In genomic region chr6:143832483-143833181, GRCm38 (mm10) we compare ENCODE assay signal across 30 mouse cellular contexts.
DNase-seq lines count a peak whose midpoint lies in the region; ATAC-seq and TF ChIP-seq lines count a peak whose summit lies in the region.
"Had no signal": no experiment of that assay in that cellular context is flagged by ENCODE, and none has a peak within 500 bp of the region (broad histone marks: within the 10 kb centered on the region; RNA-seq: fewer than 3 reads in every experiment).

No protein-coding gene starts in this region.

- no peaks in the 10 kb centered on the region for H3K9me3 ChIP-seq in MEL (replicated peaks; ENCODE audit: insufficient read depth, low read length)
- no peaks in the 10 kb centered on the region for H3K9me3 ChIP-seq in liver, embryonic 12.5 days (replicated peaks)
- H3K9me3 ChIP-seq in midbrain, embryonic 16.5 days (replicated peaks; ENCODE audit: control insufficient read depth, low read length, poor library complexity, severe bottlenecking), result no peaks in the 10 kb centered on the region
- H3K9me3 ChIP-seq: forebrain, embryonic 10.5 days; heart, embryonic 15.5 days; hindbrain, embryonic 10.5 days; limb, embryonic 12.5 days; midbrain, embryonic 13.5 days; neural tube, embryonic 13.5 days had no signal

- H3K4me2 ChIP-seq in liver, embryonic 12.5 days, result peak overlapping the region; percentile 69
- H3K4me2 ChIP-seq in midbrain, embryonic 16.5 days (ENCODE audit: low read length), result no peak overlapping the region
- H3K4me2 ChIP-seq: heart, embryonic 15.5 days; limb, embryonic 12.5 days; midbrain, embryonic 13.5 days; neural tube, embryonic 13.5 days had no signal

- H3K36me3 ChIP-seq in MEL (ENCODE audit: control insufficient read depth in 1 of 2, insufficient read depth in 2 of 2, low read length in 2 of 2), result peaks cover 0 to 33% of the 10 kb centered on the region in 2 experiments; a peak in 2 of 4 replicates
- H3K36me3 ChIP-seq in liver, embryonic 12.5 days, result 0 out of 2 replicates have a peak, but pooled peaks cover 4% of the 10 kb centered on the region
- H3K36me3 ChIP-seq in midbrain, embryonic 16.5 days (ENCODE audit: control insufficient read depth, insufficient read depth, low read length), result no peaks in the 10 kb centered on the region
- no peaks in the 10 kb centered on the region for H3K36me3 ChIP-seq in thymus, adult 2 months (ENCODE audit: control insufficient read depth, insufficient read depth, low read length)
- H3K36me3 ChIP-seq: heart, embryonic 15.5 days had no signal

- peak in 1 of 2 experiments; percentile 39; a peak in 2 of 4 replicates for TF ChIP-seq POLR2A in MEL (IDR thresholded peaks at IDR 0.05; ENCODE audit: control insufficient read depth in 1 of 2, insufficient read depth in 1 of 2, low read depth in 1 of 2, low read length in 2 of 2, poor library complexity in 1 of 2)
- TF ChIP-seq POLR2A in thymus, adult 2 months (IDR thresholded peaks at IDR 0.05; ENCODE audit: control insufficient read depth, extremely low read depth, insufficient read depth, low read length, poor library complexity), result no peak

- H3K9ac ChIP-seq in MEL (ENCODE audit: control insufficient read depth, low read depth, low read length, poor library complexity, severe bottlenecking), result peak overlapping the region; percentile 89
- H3K9ac ChIP-seq in liver, embryonic 12.5 days, result peak overlapping the region; percentile 22; the same call in 1 of the 2 replicates
- no peak overlapping the region for H3K9ac ChIP-seq in midbrain, embryonic 16.5 days (ENCODE audit: low read depth, low read length)
- H3K9ac ChIP-seq: heart, embryonic 15.5 days; limb, embryonic 12.5 days; midbrain, embryonic 13.5 days; neural tube, embryonic 13.5 days had no signal

- TF ChIP-seq CTCF in MEL (IDR thresholded peaks at IDR 0.05 in 2 of 3, conservative IDR thresholded peaks at IDR 0.05 in 1 of 3; ENCODE audit: control insufficient read depth in 1 of 3, insufficient read depth in 1 of 3, low read depth in 2 of 3, low read length in 3 of 3, poor library complexity in 1 of 3, severe bottlenecking in 1 of 3), result no peak
- TF ChIP-seq CTCF in thymus, adult 2 months (IDR thresholded peaks at IDR 0.05; ENCODE audit: borderline replicate concordance, control insufficient read depth, extremely low read depth, insufficient read depth, low read length, poor library complexity), result no peak

- H3K27me3 ChIP-seq in MEL (ENCODE audit: control insufficient read depth in 1 of 2, insufficient read depth in 2 of 2, low read length in 2 of 2), result no peaks in the 10 kb centered on the region
- no peaks in the 10 kb centered on the region for H3K27me3 ChIP-seq in liver, embryonic 12.5 days (replicated peaks)
- H3K27me3 ChIP-seq in midbrain, embryonic 16.5 days (ENCODE audit: control insufficient read depth, insufficient read depth, low read depth, low read length), result no peaks in the 10 kb centered on the region
- H3K27me3 ChIP-seq in thymus, adult 2 months (ENCODE audit: control insufficient read depth, insufficient read depth, low read length), result no peaks in the 10 kb centered on the region
- H3K27me3 ChIP-seq: heart, embryonic 15.5 days; midbrain, embryonic 13.5 days; neural tube, embryonic 13.5 days; Patski had no signal

- intact Hi-C loops in gastrocnemius, postnatal 36 days (cut with DNase I), result no loop called here

- TF ChIP-seq EP300 in MEL (IDR thresholded peaks at IDR 0.05; ENCODE audit: low read depth in 1 of 2, low read length in 2 of 2), result peak; percentile 86 to 94

- peak overlapping the region; percentile 70 to 91 for H3K4me3 ChIP-seq in MEL (ENCODE audit: control insufficient read depth in 1 of 2, insufficient read depth in 1 of 2, low read depth in 2 of 2, low read length in 2 of 2)
- H3K4me3 ChIP-seq in liver, embryonic 12.5 days, result peak overlapping the region; percentile 50
- no peak overlapping the region for H3K4me3 ChIP-seq in midbrain, embryonic 16.5 days (ENCODE audit: low read depth, low read length)
- no peak overlapping the region for H3K4me3 ChIP-seq in thymus, adult 2 months (ENCODE audit: control insufficient read depth, insufficient read depth, low read length)
- H3K4me3 ChIP-seq: forebrain, embryonic 10.5 days; heart, embryonic 15.5 days; hindbrain, embryonic 10.5 days; layer of hippocampus, adult 2 months; limb, embryonic 12.5 days; midbrain, embryonic 13.5 days; neural tube, embryonic 13.5 days had no signal

- WGBS in liver, embryonic 12.5 days (ENCODE audit: insufficient replicate concordance), result 36% methylated on average over 12 of the region's 12 CpGs
- 89% methylated on average over 12 of the region's 12 CpGs for WGBS in midbrain, embryonic 16.5 days
- WGBS in thymus, adult 2 months, result 85% methylated on average over 12 of the region's 12 CpGs

- H3K4me1 ChIP-seq in MEL (ENCODE audit: control insufficient read depth in 1 of 2, insufficient read depth in 2 of 2, low read length in 2 of 2), result peaks cover 10 to 37% of the 10 kb centered on the region in 2 experiments
- peaks cover 16% of the 10 kb centered on the region for H3K4me1 ChIP-seq in liver, embryonic 12.5 days
- H3K4me1 ChIP-seq in midbrain, embryonic 16.5 days (ENCODE audit: control insufficient read depth, insufficient read depth, low read length), result no peaks in the 10 kb centered on the region
- H3K4me1 ChIP-seq in thymus, adult 2 months (replicated peaks; ENCODE audit: control insufficient read depth, insufficient read depth, low read length), result peaks cover 11% of the 10 kb centered on the region
- H3K4me1 ChIP-seq: forebrain, embryonic 10.5 days; heart, embryonic 15.5 days; hindbrain, embryonic 10.5 days; midbrain, embryonic 13.5 days; neural tube, embryonic 13.5 days had no signal

- TF ChIP-seq RAD21 in MEL (IDR thresholded peaks at IDR 0.05; ENCODE audit: low read depth, low read length), result no peak

- H3K79me2 ChIP-seq in MEL (ENCODE audit: control insufficient read depth, insufficient read depth, low read length, poor library complexity), result peaks cover 39% of the 10 kb centered on the region

- ATAC-seq in common myeloid progenitor, adult 5-6 weeks (replicated peaks; ENCODE audit: low read depth, poor library complexity, severe bottlenecking), result peak; percentile 63
- ATAC-seq in liver, embryonic 12.5 days, result peak; percentile 77
- peak; percentile 72 for ATAC-seq in megakaryocyte progenitor cell, adult 5-6 weeks (replicated peaks; ENCODE audit: poor library complexity)
- ATAC-seq in midbrain, embryonic 16.5 days, result no peak
- ATAC-seq: CD4-positive, CD25-positive, alpha-beta regulatory T cell, adult 4 months; forebrain, embryonic 16.5 days; hindbrain, postnatal 0 days; intestine, embryonic 16.5 days; midbrain, embryonic 13.5 days; Patski had no signal

- peak overlapping the region; percentile 100 for H3K27ac ChIP-seq in MEL (ENCODE audit: control insufficient read depth, low read depth, low read length)
- H3K27ac ChIP-seq in liver, embryonic 12.5 days, result no peak overlapping the region
- H3K27ac ChIP-seq in midbrain, embryonic 16.5 days (ENCODE audit: low read length), result no peak overlapping the region
- H3K27ac ChIP-seq in thymus, adult 2 months (ENCODE audit: control insufficient read depth, insufficient read depth, low read length), result no peak overlapping the region
- H3K27ac ChIP-seq: forebrain, embryonic 10.5 days; heart, embryonic 15.5 days; hindbrain, embryonic 10.5 days; hindbrain, postnatal 0 days; layer of hippocampus, adult 2 months; limb, embryonic 12.5 days; midbrain, embryonic 13.5 days; neural tube, embryonic 13.5 days had no signal

- DNase-seq in MEL (ENCODE audit: low read depth, low spot score), result peak; percentile 88
- DNase-seq in gastrocnemius, postnatal 36 days, result no peak
- no peak for DNase-seq in thymus, adult 2 months
- DNase-seq: adrenal gland, adult 2 months; cerebellum, adult 2 months; cerebellum, postnatal 36 days; gastrocnemius, postnatal 25 days; kidney, adult 9 months; layer of hippocampus, postnatal 36 days; lung, adult 2 months; lung, postnatal 14 days; retina, postnatal 1 day; right cerebral cortex, postnatal 25 days; thymus, postnatal 36 days had no signal

TF ChIP-seq in MEL, 35 proteins besides CTCF, POLR2A, EP300 and RAD21 (continues in another document):
- peak; percentile 49; the same call in 1 of the 2 replicates for TF ChIP-seq MYB (IDR thresholded peaks at IDR 0.05; ENCODE audit: low read depth, low read length)
- no peak for TF ChIP-seq USF1 (IDR thresholded peaks at IDR 0.05; ENCODE audit: low read depth, low read length)
- TF ChIP-seq TCF12 (IDR thresholded peaks at IDR 0.05; ENCODE audit: low read depth, low read length), result peak; percentile 94
- TF ChIP-seq UBTF (IDR thresholded peaks at IDR 0.05; ENCODE audit: borderline replicate concordance, insufficient read depth, low read depth, low read length), result no peak
- TF ChIP-seq MAZ (IDR thresholded peaks at IDR 0.05; ENCODE audit: low read depth, low read length), result peak; percentile 88; the same call in 1 of the 2 replicates
- peak; percentile 22; the same call in 1 of the 2 replicates for TF ChIP-seq ELF1 (IDR thresholded peaks at IDR 0.05; ENCODE audit: low read depth, low read length)
- 0 out of 2 replicates have a peak, but pooled peaks have one; percentile 55 for TF ChIP-seq CHD1 (IDR thresholded peaks at IDR 0.05; ENCODE audit: low read depth, low read length)
- TF ChIP-seq ZMIZ1 (IDR thresholded peaks at IDR 0.05; ENCODE audit: low read depth, low read length), result no peak
- TF ChIP-seq MAX (IDR thresholded peaks at IDR 0.05; ENCODE audit: low read length), result peak; percentile 63
- peak; percentile 12; the same call in 1 of the 2 replicates for TF ChIP-seq CHD2 (IDR thresholded peaks at IDR 0.05; ENCODE audit: low read length)
- TF ChIP-seq MYC (IDR thresholded peaks at IDR 0.05; ENCODE audit: low read depth, low read length), result peak; percentile 69
- peak; percentile 53; the same call in 1 of the 2 replicates for TF ChIP-seq TBP (IDR thresholded peaks at IDR 0.05; ENCODE audit: low read depth, low read length)
- no peak for TF ChIP-seq E2F4 (IDR thresholded peaks at IDR 0.05; ENCODE audit: borderline replicate concordance, low read depth, low read length)
- no peak for TF ChIP-seq ZKSCAN1 (IDR thresholded peaks at IDR 0.05; ENCODE audit: low read depth, low read length)
- TF ChIP-seq RCOR1 (IDR thresholded peaks at IDR 0.05; ENCODE audit: low read depth, low read length), result peak; percentile 81
- peak; percentile 94 for TF ChIP-seq GATA1 (IDR thresholded peaks at IDR 0.05; ENCODE audit: low read depth, low read length)
- TF ChIP-seq KAT2A (conservative IDR thresholded peaks at IDR 0.05; ENCODE audit: low read depth, low read length), result no peak
- no peak for TF ChIP-seq MEF2A (IDR thresholded peaks at IDR 0.05; ENCODE audit: extremely low read depth, insufficient replicate concordance, low read depth, low read length, poor library complexity, severe bottlenecking)
- peak; percentile 21 for TF ChIP-seq SIN3A (IDR thresholded peaks at IDR 0.05; ENCODE audit: low read length)
- no peak for TF ChIP-seq GABPA (IDR thresholded peaks at IDR 0.05; ENCODE audit: low read depth, low read length)
- TF ChIP-seq USF2 (IDR thresholded peaks at IDR 0.05; ENCODE audit: borderline replicate concordance in 1 of 2, insufficient read depth in 1 of 2, low read depth in 1 of 2, low read length in 2 of 2), result no peak
- TF ChIP-seq ZC3H11A (IDR thresholded peaks at IDR 0.05; ENCODE audit: low read depth, low read length), result no peak

Comparison
In these comparisons a context has a peak if more than half of its experiments do, and no peak if none do; other contexts are left out.
1. H3K4me3 ChIP-seq: peak in MEL (2 of 2) and liver, embryonic 12.5 days (single experiment); none in midbrain, embryonic 16.5 days (single experiment) and thymus, adult 2 months (single experiment).